Mouse (Mus musculus): ENCODE results near the gene Astn1.

DNA sequence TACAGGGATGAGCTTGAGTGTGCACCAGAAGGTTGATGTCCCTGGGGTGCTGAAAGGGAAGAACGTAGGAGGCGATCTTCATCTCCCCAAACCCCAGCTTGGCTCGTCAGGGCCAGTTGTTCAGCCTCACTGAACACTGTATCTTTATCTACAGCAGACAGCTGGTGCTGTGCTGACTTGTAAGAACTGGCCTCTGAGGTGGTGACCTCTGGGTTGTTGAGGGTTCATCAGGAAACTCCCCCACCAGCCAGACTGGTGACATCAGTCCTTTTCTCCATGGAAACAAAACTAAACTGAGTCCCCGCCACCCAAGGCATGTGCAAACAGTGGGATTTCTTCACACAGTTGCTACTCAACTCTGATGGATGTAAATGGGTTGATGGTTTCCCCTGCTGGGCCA lies 138.9 kb downstream of the Astn1 start:
- TF ChIP-seq EP300 (IDR thresholded peaks at IDR 0.05; ENCODE audit: insufficient read depth, low read depth, low read length) (no peak), CTCF (IDR thresholded peaks at IDR 0.05) (no peak), POLR2A (IDR thresholded peaks at IDR 0.05; ENCODE audit: insufficient read depth, low read depth, low read length) (no peak)

Data from heart, adult 2 months (tissue).